ENCODE assay signal across 9 mouse cellular contexts in the genomic region with DNA sequence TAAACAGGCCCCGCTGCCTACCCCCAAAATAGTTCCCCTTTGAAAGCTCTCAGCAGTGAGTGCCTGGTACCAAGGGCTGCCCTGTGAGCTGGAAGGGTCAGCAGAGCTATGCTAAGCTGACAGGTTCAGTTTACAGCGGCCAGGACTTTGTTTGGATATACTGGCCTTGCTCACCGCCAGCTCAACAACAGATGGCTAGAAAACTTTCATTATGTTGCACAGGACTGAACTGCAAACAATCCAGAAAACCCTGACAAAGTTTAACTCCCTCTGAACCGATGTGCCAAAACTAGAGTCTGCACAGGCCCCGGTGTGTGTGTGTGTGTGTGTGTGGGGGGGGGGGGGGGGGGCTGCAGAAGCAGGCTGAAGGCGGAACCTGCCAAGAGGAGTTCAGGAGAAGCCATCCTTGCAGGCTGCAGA.
DNase-seq lines count a peak whose midpoint lies in the region; ATAC-seq and TF ChIP-seq lines count a peak whose summit lies in the region.
"Had no signal": no experiment of that assay in that cellular context is flagged by ENCODE, and none has a peak within 500 bp of the region (broad histone marks: within the 10 kb centered on the region; RNA-seq: fewer than 3 reads in every experiment).

No protein-coding gene starts in this region.

- no peaks in the 10 kb centered on the region for H3K36me3 ChIP-seq in hindbrain, embryonic 10.5 days
- H3K36me3 ChIP-seq in hindbrain, embryonic 14.5 days (replicated peaks; ENCODE audit: control insufficient read depth, insufficient read depth) = no peaks in the 10 kb centered on the region
- H3K36me3 ChIP-seq in forebrain, postnatal 0 days (ENCODE audit: insufficient read depth) = no peaks in the 10 kb centered on the region
- no peaks in the 10 kb centered on the region for H3K36me3 ChIP-seq in midbrain, postnatal 0 days (ENCODE audit: insufficient read depth, low read length)

- peaks cover 65% of the 10 kb centered on the region for H3K4me1 ChIP-seq in hindbrain, embryonic 10.5 days (replicated peaks)
- H3K4me1 ChIP-seq in hindbrain, embryonic 14.5 days (replicated peaks; ENCODE audit: control insufficient read depth, insufficient read depth, low read length) = peaks cover 15% of the 10 kb centered on the region
- no peaks in the 10 kb centered on the region for H3K4me1 ChIP-seq in forebrain, postnatal 0 days (ENCODE audit: insufficient read depth)
- peaks cover 3% of the 10 kb centered on the region; the same call in 1 of the 2 replicates for H3K4me1 ChIP-seq in midbrain, postnatal 0 days (ENCODE audit: insufficient read depth, low read length)

- H3K27me3 ChIP-seq in hindbrain, embryonic 10.5 days (ENCODE audit: insufficient read depth, poor library complexity, severe bottlenecking) = no peaks in the 10 kb centered on the region
- no peaks in the 10 kb centered on the region for H3K27me3 ChIP-seq in hindbrain, embryonic 14.5 days (ENCODE audit: control insufficient read depth, insufficient read depth, low read length)
- H3K27me3 ChIP-seq in forebrain, postnatal 0 days (ENCODE audit: insufficient read depth, low read length) = no peaks in the 10 kb centered on the region
- no peaks in the 10 kb centered on the region for H3K27me3 ChIP-seq in midbrain, postnatal 0 days (ENCODE audit: insufficient read depth, low read length)

- no peak for ATAC-seq in hindbrain, embryonic 14.5 days (ENCODE audit: low FRiP score)
- peak; percentile 36; the same call in 1 of the 2 replicates for ATAC-seq in forebrain, postnatal 0 days
- ATAC-seq in midbrain, postnatal 0 days (ENCODE audit: low FRiP score) = no peak
- ATAC-seq in frontal cortex, adult (ENCODE audit: low TSS enrichment) = no peak

- no peaks in the 10 kb centered on the region for H3K9me3 ChIP-seq in hindbrain, embryonic 10.5 days
- H3K9me3 ChIP-seq in hindbrain, embryonic 14.5 days (ENCODE audit: control insufficient read depth, low read length) = no peaks in the 10 kb centered on the region
- no peaks in the 10 kb centered on the region for H3K9me3 ChIP-seq in forebrain, postnatal 0 days (ENCODE audit: low read length)
- no peaks in the 10 kb centered on the region for H3K9me3 ChIP-seq in midbrain, postnatal 0 days (ENCODE audit: low read length)

- H3K4me3 ChIP-seq in hindbrain, embryonic 10.5 days = peak overlapping the region; percentile 6; the same call in 1 of the 2 replicates
- H3K4me3 ChIP-seq in hindbrain, embryonic 14.5 days (replicated peaks; ENCODE audit: low read length) = no peak overlapping the region
- H3K4me3 ChIP-seq in forebrain, postnatal 0 days (ENCODE audit: low read depth, low read length) = no peak overlapping the region
- no peak overlapping the region for H3K4me3 ChIP-seq in midbrain, postnatal 0 days (ENCODE audit: low read depth, low read length)
- H3K4me3 ChIP-seq: erythroblast, embryonic 14.5 days had no signal

- H3K27ac ChIP-seq in hindbrain, embryonic 10.5 days = peak overlapping the region; percentile 82
- no peak overlapping the region for H3K27ac ChIP-seq in hindbrain, embryonic 14.5 days
- peak overlapping the region; percentile 47; the same call in 1 of the 2 replicates for H3K27ac ChIP-seq in forebrain, postnatal 0 days (ENCODE audit: low read depth, low read length)
- H3K27ac ChIP-seq in midbrain, postnatal 0 days (ENCODE audit: low read depth, low read length) = no peak overlapping the region

- no peak for TF ChIP-seq CTCF in forebrain, postnatal 0 days (IDR thresholded peaks at IDR 0.05; ENCODE audit: low read depth)
- no peak for TF ChIP-seq CTCF in midbrain, postnatal 0 days (IDR thresholded peaks at IDR 0.05)

- intact Hi-C loops in left cerebral cortex, postnatal 14 days (cut with DNase I) = no loop called here

- DNase-seq in hindbrain, embryonic 10.5 days (ENCODE audit: low spot score) = peak; percentile 48
- no peak for DNase-seq in hindbrain, embryonic 14.5 days (ENCODE audit: low spot score)
- no peak for DNase-seq in forebrain, postnatal 0 days
- peak; percentile 38 for DNase-seq in kidney, postnatal 10 days
- DNase-seq in midbrain, postnatal 0 days (ENCODE audit: low spot score) = peak; percentile 28
- DNase-seq in cerebellum, adult 9-10 months = no peak
- DNase-seq in left cerebral cortex, postnatal 14 days (ENCODE audit: low spot score in 2 of 2) = no peak

- H3K9ac ChIP-seq in hindbrain, embryonic 14.5 days = no peak overlapping the region
- no peak overlapping the region for H3K9ac ChIP-seq in forebrain, postnatal 0 days
- H3K9ac ChIP-seq in midbrain, postnatal 0 days (replicated peaks; ENCODE audit: low read length, poor library complexity, severe bottlenecking) = no peak overlapping the region

- H3K4me2 ChIP-seq in hindbrain, embryonic 14.5 days (replicated peaks) = no peak overlapping the region
- peak overlapping the region; percentile 22 for H3K4me2 ChIP-seq in forebrain, postnatal 0 days (ENCODE audit: low read depth)
- no peak overlapping the region for H3K4me2 ChIP-seq in midbrain, postnatal 0 days (ENCODE audit: low read depth, low read length, poor library complexity, severe bottlenecking)

- 8% methylated on average over 6 of the region's 6 CpGs for WGBS in hindbrain, embryonic 10.5 days
- whole genome bisulfite sequencing in hindbrain, embryonic 14.5 days = 15% methylated on average over 6 of the region's 6 CpGs
- 9% methylated on average over 6 of the region's 6 CpGs for WGBS in forebrain, postnatal 0 days
- WGBS in midbrain, postnatal 0 days = 13% methylated on average over 6 of the region's 6 CpGs

Comparison
In these comparisons a context has a peak if more than half of its experiments do, and no peak if none do; other contexts are left out.
1. DNase-seq: peak in hindbrain, embryonic 10.5 days (single experiment), kidney, postnatal 10 days (single experiment) and midbrain, postnatal 0 days (single experiment); none in hindbrain, embryonic 14.5 days (single experiment), forebrain, postnatal 0 days (single experiment), cerebellum, adult 9-10 months (single experiment) and left cerebral cortex, postnatal 14 days (0 of 2).
2. H3K27ac ChIP-seq: peak in hindbrain, embryonic 10.5 days (single experiment) and forebrain, postnatal 0 days (single experiment); none in hindbrain, embryonic 14.5 days (single experiment) and midbrain, postnatal 0 days (single experiment).